Mouse (Mus musculus): ENCODE measurements around the gene Zmiz1. TPM values are rescaled to one million over a fixed set of nuclear protein-coding genes. Genes with fewer than 3 reads are reported as not detected.

The Zmiz1 gene
- polyA plus RNA-seq, 1 experiment from 2014 or later, result 42.2 TPM

GRCm38 (mm10) chr14:25654401-25655197 is 195.6 kb downstream of the Zmiz1 start:
- peaks cover 100% of the 10 kb centered on the region for H3K36me3 ChIP-seq
- H3K27ac ChIP-seq (replicated peaks), result no peak overlapping the region
- no peaks in the 10 kb centered on the region for H3K27me3 ChIP-seq (ENCODE audit: low read depth, poor library complexity, severe bottlenecking)
- 91% methylated on average over 14 of the region's 14 CpGs for WGBS
- H3K9me3 ChIP-seq (replicated peaks), result no peaks in the 10 kb centered on the region
- DNase-seq (ENCODE audit: low spot score), result no peak
- H3K4me1 ChIP-seq, result no peaks in the 10 kb centered on the region
- H3K4me3 ChIP-seq, result no peak overlapping the region

- H3K36me3 ChIP-seq, result peaks cover 100% of the 10 kb centered on the region
Observed at GRCm38 (mm10) chr14:25660661-25661060, 201.7 kb downstream of the Zmiz1 start.

GRCm38 (mm10) chr14:25661185-25661920 is 202.4 kb downstream of the Zmiz1 start:
- Histone ChIP-seq H3K27me3 (ENCODE audit: low read depth, poor library complexity, severe bottlenecking) (no peaks in the 10 kb centered on the region), H3K9me3 (replicated peaks) (no peaks in the 10 kb centered on the region), H3K4me1 (peaks cover 9% of the 10 kb centered on the region; the same call in 1 of the 2 replicates), H3K27ac (replicated peaks) (no peak overlapping the region), H3K4me3 (no peak overlapping the region), H3K36me3 (peaks cover 100% of the 10 kb centered on the region)
- DNase-seq (ENCODE audit: low spot score), result no peak
- WGBS, result 73% methylated on average over 17 of the region's 17 CpGs

More at GRCm38 (mm10) chr14:25660661-25661060, 201.7 kb downstream of the Zmiz1 start:
- Histone ChIP-seq H3K4me3 (no peak overlapping the region), H3K4me1 (peaks cover 9% of the 10 kb centered on the region; the same call in 1 of the 2 replicates), H3K27ac (replicated peaks) (no peak overlapping the region), H3K9me3 (replicated peaks) (no peaks in the 10 kb centered on the region), H3K27me3 (ENCODE audit: low read depth, poor library complexity, severe bottlenecking) (no peaks in the 10 kb centered on the region)
- 69% methylated on average over 11 of the region's 11 CpGs for WGBS
- DNase-seq (ENCODE audit: low spot score), result no peak

- Histone ChIP-seq H3K4me1 (peaks cover 9% of the 10 kb centered on the region; the same call in 1 of the 2 replicates), H3K27ac (replicated peaks) (peak overlapping the region; percentile 28; the same call in 1 of the 2 replicates), H3K36me3 (peaks cover 88% of the 10 kb centered on the region), H3K9me3 (replicated peaks) (no peaks in the 10 kb centered on the region), H3K27me3 (ENCODE audit: low read depth, poor library complexity, severe bottlenecking) (no peaks in the 10 kb centered on the region), H3K4me3 (no peak overlapping the region)
- no peak for DNase-seq (ENCODE audit: low spot score)
- 83% methylated on average over 7 of the region's 7 CpGs for WGBS
Observed at GRCm38 (mm10) chr14:25663649-25664309, 204.8 kb downstream of the Zmiz1 start.

- WGBS, result 78% methylated on average over 7 of the region's 7 CpGs
- peak overlapping the region; percentile 28; the same call in 1 of the 2 replicates for H3K27ac ChIP-seq (replicated peaks)
- no peaks in the 10 kb centered on the region for H3K27me3 ChIP-seq (ENCODE audit: low read depth, poor library complexity, severe bottlenecking)
- no peak overlapping the region for H3K4me3 ChIP-seq
- DNase-seq (ENCODE audit: low spot score), result no peak
- H3K4me1 ChIP-seq, result peaks cover 9% of the 10 kb centered on the region; the same call in 1 of the 2 replicates
- H3K36me3 ChIP-seq, result peaks cover 88% of the 10 kb centered on the region
- H3K9me3 ChIP-seq (replicated peaks), result no peaks in the 10 kb centered on the region
Observed at GRCm38 (mm10) chr14:25664310-25664695, 205.3 kb downstream of the Zmiz1 start.

GRCm38 (mm10) chr14:25665314-25665970 is 206.5 kb downstream of the Zmiz1 start:
- DNase-seq (ENCODE audit: low spot score), result peak; percentile 35
- peaks cover 76% of the 10 kb centered on the region for H3K36me3 ChIP-seq

GRCm38 (mm10) chr14:25666668-25667376 is 207.8 kb downstream of the Zmiz1 start:
- Histone ChIP-seq H3K27ac (replicated peaks) (no peak overlapping the region), H3K4me1 (peaks cover 9% of the 10 kb centered on the region; the same call in 1 of the 2 replicates), H3K9me3 (replicated peaks) (no peaks in the 10 kb centered on the region), H3K36me3 (peaks cover 63% of the 10 kb centered on the region), H3K27me3 (ENCODE audit: low read depth, poor library complexity, severe bottlenecking) (no peaks in the 10 kb centered on the region), H3K4me3 (no peak overlapping the region)
- DNase-seq (ENCODE audit: low spot score), result no peak
- 74% methylated on average over 2 of the region's 2 CpGs for WGBS

More at GRCm38 (mm10) chr14:25665314-25665970, 206.5 kb downstream of the Zmiz1 start:
- no peaks in the 10 kb centered on the region for H3K27me3 ChIP-seq (ENCODE audit: low read depth, poor library complexity, severe bottlenecking)
- H3K4me3 ChIP-seq, result no peak overlapping the region
- no peaks in the 10 kb centered on the region for H3K9me3 ChIP-seq (replicated peaks)
- no peak overlapping the region for H3K27ac ChIP-seq (replicated peaks)
- peaks cover 9% of the 10 kb centered on the region; the same call in 1 of the 2 replicates for H3K4me1 ChIP-seq
- 74% methylated on average over 19 of the region's 19 CpGs for WGBS

GRCm38 (mm10) chr14:25667587-25667986 is 208.6 kb downstream of the Zmiz1 start:
- no peak overlapping the region for H3K27ac ChIP-seq (replicated peaks)
- no peaks in the 10 kb centered on the region for H3K27me3 ChIP-seq (ENCODE audit: low read depth, poor library complexity, severe bottlenecking)
- H3K4me1 ChIP-seq, result peaks cover 9% of the 10 kb centered on the region; the same call in 1 of the 2 replicates
- no peak overlapping the region for H3K4me3 ChIP-seq
- no peak for DNase-seq (ENCODE audit: low spot score)
- 67% methylated on average over 3 of the region's 3 CpGs for WGBS
- H3K36me3 ChIP-seq, result peaks cover 55% of the 10 kb centered on the region
- H3K9me3 ChIP-seq (replicated peaks), result no peaks in the 10 kb centered on the region

- H3K9me3 ChIP-seq (replicated peaks), result no peaks in the 10 kb centered on the region
- WGBS, result 80% methylated on average over 7 of the region's 7 CpGs
- H3K4me3 ChIP-seq, result no peak overlapping the region
- no peaks in the 10 kb centered on the region for H3K27me3 ChIP-seq (ENCODE audit: low read depth, poor library complexity, severe bottlenecking)
- no peak for DNase-seq (ENCODE audit: low spot score)
- H3K27ac ChIP-seq (replicated peaks), result no peak overlapping the region
- peaks cover 5% of the 10 kb centered on the region; the same call in 1 of the 2 replicates for H3K4me1 ChIP-seq
- H3K36me3 ChIP-seq, result no peaks in the 10 kb centered on the region
Observed at GRCm38 (mm10) chr14:25679625-25680024, 220.6 kb downstream of the Zmiz1 start.

GRCm38 (mm10) chr14:25682020-25682419 is 223.0 kb downstream of the Zmiz1 start:
- Histone ChIP-seq H3K4me3 (no peak overlapping the region), H3K36me3 (no peaks in the 10 kb centered on the region), H3K27me3 (ENCODE audit: low read depth, poor library complexity, severe bottlenecking) (no peaks in the 10 kb centered on the region), H3K9me3 (replicated peaks) (no peaks in the 10 kb centered on the region), H3K27ac (replicated peaks) (no peak overlapping the region), H3K4me1 (peaks cover 5% of the 10 kb centered on the region; the same call in 1 of the 2 replicates)
- no peak for DNase-seq (ENCODE audit: low spot score)
- 82% methylated on average over 6 of the region's 6 CpGs for WGBS

- Histone ChIP-seq H3K4me1 (peaks cover 5% of the 10 kb centered on the region; the same call in 1 of the 2 replicates), H3K27me3 (ENCODE audit: low read depth, poor library complexity, severe bottlenecking) (no peaks in the 10 kb centered on the region), H3K27ac (replicated peaks) (no peak overlapping the region), H3K9me3 (replicated peaks) (no peaks in the 10 kb centered on the region), H3K4me3 (no peak overlapping the region), H3K36me3 (no peaks in the 10 kb centered on the region)
- no peak for DNase-seq (ENCODE audit: low spot score)
- 86% methylated on average over 7 of the region's 7 CpGs for WGBS
Observed at GRCm38 (mm10) chr14:25686216-25686945, 227.4 kb downstream of the Zmiz1 start.
